ENCODE assay signal across 16 mouse cellular contexts in the genomic region with DNA sequence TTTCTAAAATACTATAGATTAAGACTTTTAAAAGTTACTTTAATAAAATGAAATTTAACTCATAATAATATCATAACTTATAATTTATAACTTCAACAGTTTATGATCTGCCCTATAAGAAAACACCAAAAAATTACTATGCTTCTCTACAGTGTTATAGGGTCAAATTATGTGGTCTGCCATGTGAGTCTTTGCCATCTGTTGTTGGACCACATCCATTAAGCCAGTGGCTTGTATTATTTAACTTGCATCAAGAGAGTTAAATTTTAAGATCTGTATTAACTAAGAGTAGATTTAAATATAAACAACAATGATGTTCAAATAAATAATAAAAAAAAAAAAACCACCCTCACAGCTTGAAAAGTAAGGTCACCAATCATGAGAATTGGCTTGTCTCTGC.
DNase-seq lines count a peak whose midpoint lies in the region; TF ChIP-seq lines count a peak whose summit lies in the region.
"Had no signal": no experiment of that assay in that cellular context is flagged by ENCODE, and none has a peak within 500 bp of the region (broad histone marks: within the 10 kb centered on the region; RNA-seq: fewer than 3 reads in every experiment).

No protein-coding gene starts in this region.

- no peak for TF ChIP-seq CTCF in cerebellum, adult 2 months (IDR thresholded peaks at IDR 0.05; ENCODE audit: borderline replicate concordance, insufficient read depth, low read depth, low read length)

- peak; percentile 54 to 56 for DNase-seq in cerebellum, postnatal 10 days
- DNase-seq in cerebellum, postnatal 36 days: no peak
- DNase-seq in cerebellum, postnatal 14 days: peak; percentile 11 to 35
- DNase-seq in cerebellum, adult 2 months: no peak
- DNase-seq: adrenal gland, adult 2 months; adrenal gland, adult 8-10 months; adrenal gland, postnatal 10 days; adrenal gland, postnatal 14 days; adrenal gland, postnatal 25 days; adrenal gland, postnatal 36 days; B cell, adult 2 months; cerebellum, adult 11 months; cerebellum, adult 11-12 months; cerebellum, adult 18-20 months had no signal

- H3K27ac ChIP-seq in cerebellum, adult 2 months (ENCODE audit: insufficient read depth, low read length): no peak overlapping the region

- no peaks in the 10 kb centered on the region for H3K4me1 ChIP-seq in cerebellum, adult 2 months (ENCODE audit: control insufficient read depth, insufficient read depth, low read length)

- H3K27me3 ChIP-seq in cerebellum, adult 2 months (ENCODE audit: control insufficient read depth, insufficient read depth, low read length): no peaks in the 10 kb centered on the region
- H3K27me3 ChIP-seq: CH12.LX, Patski had no signal

- no peak overlapping the region for H3K4me3 ChIP-seq in cerebellum, adult 2 months (replicated peaks; ENCODE audit: insufficient read depth, low read depth, low read length)

- no peak for TF ChIP-seq POLR2A in cerebellum, adult 2 months (IDR thresholded peaks at IDR 0.05; ENCODE audit: borderline replicate concordance, insufficient read depth, low read length)

Comparison
In these comparisons a context has a peak if more than half of its experiments do, and no peak if none do; other contexts are left out.
1. DNase-seq: peak in cerebellum, postnatal 10 days (2 of 2) and cerebellum, postnatal 14 days (2 of 2); none in cerebellum, postnatal 36 days (0 of 2) and cerebellum, adult 2 months (0 of 2).